Mouse (Mus musculus) bone marrow, adult 2 months (tissue): ENCODE data around the gene Pou6f1.

Source experiments
- CTCF ChIP-seq: fragments of 200-500 bp; IDR thresholded peaks from 2 replicates; pipeline ENCODE4 v1.5.1; 2011; ENCODE audit warnings: low read length, control low read depth; ENCODE audit not compliant: control insufficient read depth, insufficient read depth
- POLR2A ChIP-seq: fragments of 200-500 bp; IDR thresholded peaks from 2 replicates; pipeline ENCODE4 v1.6.1; 2011; ENCODE audit warnings: low read depth, mild to moderate bottlenecking, control low read depth, low read length, borderline replicate concordance; ENCODE audit not compliant: control insufficient read depth

- TF ChIP-seq CTCF (no peak), POLR2A (no peak)
These were observed 25.8 kb downstream of the Pou6f1 start for GRCm38 (mm10) chr15:100573946-100574345.
